Mouse (Mus musculus) stomach, embryonic 14.5 days (tissue): ENCODE data around the gene Ralgps1. TPM values are rescaled to one million over a fixed set of nuclear protein-coding genes. Genes with fewer than 3 reads are reported as not detected.

Experiments
- ATAC-seq: fragments of 200-750 bp; cut with Nextera tagmentation; 2 replicates; pipeline ENCODE4 v1.8.0; 2017; ENCODE audit warnings: low read depth, moderate TSS enrichment; ENCODE audit not compliant: insufficient number of reproducible peaks, insufficient read depth, low FRiP score
- H3K27ac ChIP-seq: fragments of 300-500 bp; sonication (generic); 2 replicates; pipeline ENCODE4 v1.5.1; 2014; ENCODE audit warnings: mild to moderate bottlenecking, low read length, moderate library complexity, mixed read lengths
- H3K27me3 ChIP-seq: fragments of 300-500 bp; sonication (generic); 2 replicates; pipeline ENCODE4 v1.6.1; 2014; ENCODE audit warnings: low read length, control low read depth, mixed read lengths; ENCODE audit not compliant: control insufficient read depth, insufficient read depth
- H3K36me3 ChIP-seq: fragments of 300-500 bp; sonication (generic); 2 replicates; pipeline ENCODE4 v1.6.1; 2014; ENCODE audit warnings: mild to moderate bottlenecking, control low read depth, low read length, moderate library complexity, mixed read lengths; ENCODE audit not compliant: control insufficient read depth, insufficient read depth
- H3K4me1 ChIP-seq: fragments of 300-500 bp; sonication (generic); 2 replicates; pipeline ENCODE4 v1.6.1; 2014; ENCODE audit warnings: low read length, control low read depth, mixed read lengths; ENCODE audit not compliant: control insufficient read depth, insufficient read depth
- H3K4me2 ChIP-seq: fragments of 300-500 bp; sonication (generic); replicated peaks from 2 replicates; pipeline ENCODE4 v1.6.1; 2014; ENCODE audit warnings: low read depth, low read length, control low read depth
- H3K4me3 ChIP-seq: fragments of 300-500 bp; sonication (generic); 2 replicates; pipeline ENCODE4 v1.5.1; 2014; ENCODE audit warnings: low read depth, low read length, control low read depth
- H3K9ac ChIP-seq: fragments of 300-500 bp; sonication (generic); replicated peaks from 2 replicates; pipeline ENCODE4 v1.6.1; 2014; ENCODE audit warnings: low read depth, mild to moderate bottlenecking, control low read depth, low read length, moderate library complexity, mixed read lengths
- H3K9me3 ChIP-seq: fragments of 300-500 bp; sonication (generic); 2 replicates; pipeline ENCODE4 v1.6.1; 2016; ENCODE audit warnings: low read depth, low read length, control low read depth; ENCODE audit not compliant: control insufficient read depth
- WGBS: fragments of 180-500 bp; shearing (Covaris S2); extraction: QIAGEN DNeasy Blood & Tissue Kit; methylation state at CpG from one replicate; pipeline ENCODE4 v1.1.7; 2014; 5-methylcytosine and 5-hydroxymethylcytosine counted together
- polyA plus RNA-seq: library from polyadenylated mRNA; unstranded; fragments of >200 nt; fragmentation: Nextera tagmentation; extraction: Ambion mirVana; gene quantifications from 2 replicates; pipeline ENCODE4 v1.2.1, GENCODE M21; 2014

Ralgps1 gene
- polyA plus RNA-seq, 1 experiment from 2014 or later = 12.4 TPM

DNA sequence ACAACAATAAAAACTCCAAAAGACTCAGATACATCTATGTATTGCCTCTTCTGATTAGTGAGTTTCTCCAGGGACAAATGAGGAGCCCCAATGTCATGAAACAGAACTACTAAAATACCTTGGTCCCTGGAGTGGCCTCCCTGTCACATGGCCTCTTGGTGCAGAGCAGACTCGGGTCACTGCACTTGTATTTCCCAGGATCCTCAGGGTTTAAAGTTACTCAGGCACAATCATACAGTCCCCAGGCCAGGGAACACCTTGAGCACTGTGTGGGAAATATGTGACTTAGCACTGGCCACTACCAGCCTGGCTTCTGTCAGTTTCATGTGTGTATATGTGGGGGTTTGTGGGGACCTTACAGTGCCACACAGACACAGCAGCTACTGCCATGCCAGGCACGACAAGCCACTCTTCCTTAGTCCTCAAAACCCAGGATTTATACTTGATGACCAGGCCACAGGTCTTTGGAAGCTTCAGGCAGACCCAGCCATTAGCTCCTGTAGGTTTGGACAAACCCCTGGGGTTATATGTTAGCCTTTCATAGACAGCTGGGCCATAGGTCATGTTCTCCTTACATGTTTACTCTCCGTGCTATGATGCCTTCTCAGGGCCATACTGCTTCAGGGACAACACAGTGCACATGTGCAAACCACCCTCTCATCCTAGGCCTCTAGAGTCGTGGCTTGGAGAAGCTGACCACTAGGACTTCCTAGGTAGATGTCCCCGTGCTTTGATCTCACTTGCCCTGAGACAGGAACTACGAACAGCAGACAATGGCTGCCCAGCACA is 138.3 kb downstream of the Ralgps1 start:
- Histone ChIP-seq H3K9ac (no peak overlapping the region), H3K36me3 (peaks cover 17% of the 10 kb centered on the region), H3K9me3 (no peaks in the 10 kb centered on the region), H3K4me1 (peaks cover 4% of the 10 kb centered on the region; the same call in 1 of the 2 replicates), H3K27ac (no peak overlapping the region), H3K4me2 (no peak overlapping the region), H3K27me3 (no peaks in the 10 kb centered on the region), H3K4me3 (no peak overlapping the region)
- ATAC-seq = no peak
- 75% methylated on average over 6 of the region's 6 CpGs for WGBS

DNA sequence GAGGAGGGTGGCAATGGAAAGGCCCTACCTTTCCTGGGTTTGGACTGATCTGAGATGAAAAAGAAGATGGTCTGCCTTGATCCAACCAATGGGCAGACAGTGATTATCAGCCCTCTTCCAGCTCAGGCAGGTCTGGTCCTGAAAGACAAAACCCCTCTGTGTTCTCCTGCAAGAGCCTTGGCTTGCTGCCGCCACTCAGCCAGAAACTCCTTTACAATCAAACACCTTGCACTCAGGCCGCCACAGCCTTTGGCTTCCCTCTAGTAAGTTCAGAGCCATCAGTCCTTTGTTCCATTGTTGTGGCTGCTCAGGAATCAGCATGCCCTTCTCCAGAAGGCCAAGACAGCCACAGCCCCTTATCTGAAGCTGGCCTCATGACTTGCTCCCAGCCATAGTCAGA is 139.5 kb downstream of the Ralgps1 start:
- Histone ChIP-seq H3K9ac (no peak overlapping the region), H3K4me1 (peaks cover 11% of the 10 kb centered on the region; the same call in 1 of the 2 replicates), H3K4me2 (no peak overlapping the region), H3K4me3 (no peak overlapping the region), H3K9me3 (no peaks in the 10 kb centered on the region), H3K27ac (no peak overlapping the region), H3K36me3 (peaks cover 8% of the 10 kb centered on the region), H3K27me3 (no peaks in the 10 kb centered on the region)
- no peak for ATAC-seq
- 73% methylated on average over 2 of the region's 2 CpGs for WGBS

DNA sequence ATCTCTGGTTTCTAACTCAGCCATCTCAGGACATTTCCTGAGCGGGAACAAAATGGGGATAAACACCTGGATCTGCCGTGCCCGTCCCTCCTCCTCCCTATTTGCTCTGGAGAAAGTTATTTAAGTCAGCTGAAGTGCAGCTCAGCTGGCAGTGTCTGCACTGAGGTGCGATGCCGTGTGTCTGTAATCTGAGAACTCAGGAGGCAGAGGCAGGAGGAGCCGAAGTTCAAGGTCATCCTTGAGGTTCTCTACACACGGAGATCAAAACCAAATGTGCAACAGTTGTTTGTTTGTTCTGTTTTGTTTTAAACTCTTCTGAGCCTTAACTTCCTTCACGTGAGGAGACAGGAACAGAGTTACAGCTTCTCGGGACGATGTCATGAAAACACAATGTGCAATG is 140.6 kb downstream of the Ralgps1 start:
- Histone ChIP-seq H3K36me3 (peaks cover 7% of the 10 kb centered on the region), H3K4me1 (peaks cover 7% of the 10 kb centered on the region; the same call in 1 of the 2 replicates), H3K27ac (no peak overlapping the region), H3K27me3 (no peaks in the 10 kb centered on the region), H3K9ac (no peak overlapping the region), H3K4me3 (no peak overlapping the region), H3K9me3 (no peaks in the 10 kb centered on the region), H3K4me2 (no peak overlapping the region)
- 70% methylated on average over 10 of the region's 10 CpGs for WGBS
- no peak for ATAC-seq

DNA sequence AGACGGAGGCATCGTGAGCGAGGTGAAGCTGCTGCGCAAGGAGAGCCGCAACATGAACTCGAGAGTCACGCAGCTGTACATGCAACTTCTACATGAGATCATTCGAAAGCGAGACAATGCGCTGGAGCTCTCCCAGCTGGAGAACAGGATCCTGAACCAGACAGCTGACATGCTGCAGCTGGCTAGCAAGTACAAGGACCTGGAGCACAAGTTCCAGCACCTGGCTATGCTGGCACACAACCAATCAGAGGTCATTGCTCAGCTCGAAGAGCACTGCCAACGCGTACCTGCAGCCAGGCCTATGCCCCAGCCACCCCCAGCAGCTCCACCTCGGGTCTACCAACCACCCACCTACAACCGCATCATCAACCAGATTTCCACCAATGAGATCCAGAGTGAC is 142.7 kb downstream of the Ralgps1 start:
- no peak overlapping the region for H3K4me3 ChIP-seq
- 0 out of 2 replicates have a peak, but pooled peaks cover 10% of the 10 kb centered on the region for H3K4me1 ChIP-seq
- H3K9me3 ChIP-seq = no peaks in the 10 kb centered on the region
- no peak overlapping the region for H3K27ac ChIP-seq
- no peak for ATAC-seq
- H3K9ac ChIP-seq = no peak overlapping the region
- no peak overlapping the region for H3K4me2 ChIP-seq
- H3K36me3 ChIP-seq = peaks cover 7% of the 10 kb centered on the region
- H3K27me3 ChIP-seq = no peaks in the 10 kb centered on the region
- 73% methylated on average over 15 of the region's 15 CpGs for WGBS

DNA sequence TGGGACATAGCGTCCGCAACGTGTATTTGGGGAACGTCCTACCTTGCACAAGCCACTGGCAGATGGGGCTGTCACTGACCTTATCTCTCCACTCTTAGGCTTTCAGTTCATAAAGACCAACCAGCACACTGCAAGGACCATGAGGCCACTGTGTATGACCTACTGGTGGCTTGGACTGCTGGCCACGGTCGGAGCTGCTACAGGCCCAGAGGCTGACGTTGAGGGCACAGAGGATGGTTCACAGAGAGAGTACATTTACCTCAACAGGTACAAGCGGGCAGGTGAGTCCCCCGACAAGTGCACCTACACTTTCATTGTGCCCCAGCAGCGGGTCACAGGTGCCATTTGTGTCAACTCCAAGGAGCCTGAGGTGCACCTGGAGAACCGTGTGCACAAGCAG is 143.2 kb downstream of the Ralgps1 start:
- H3K9ac ChIP-seq = no peak overlapping the region
- no peaks in the 10 kb centered on the region for H3K9me3 ChIP-seq
- H3K4me2 ChIP-seq = no peak overlapping the region
- no peak for ATAC-seq
- H3K4me3 ChIP-seq = no peak overlapping the region
- peaks cover 7% of the 10 kb centered on the region for H3K36me3 ChIP-seq
- WGBS = 89% methylated on average over 11 of the region's 11 CpGs
- no peak overlapping the region for H3K27ac ChIP-seq
- 0 out of 2 replicates have a peak, but pooled peaks cover 10% of the 10 kb centered on the region for H3K4me1 ChIP-seq
- H3K27me3 ChIP-seq = no peaks in the 10 kb centered on the region

DNA sequence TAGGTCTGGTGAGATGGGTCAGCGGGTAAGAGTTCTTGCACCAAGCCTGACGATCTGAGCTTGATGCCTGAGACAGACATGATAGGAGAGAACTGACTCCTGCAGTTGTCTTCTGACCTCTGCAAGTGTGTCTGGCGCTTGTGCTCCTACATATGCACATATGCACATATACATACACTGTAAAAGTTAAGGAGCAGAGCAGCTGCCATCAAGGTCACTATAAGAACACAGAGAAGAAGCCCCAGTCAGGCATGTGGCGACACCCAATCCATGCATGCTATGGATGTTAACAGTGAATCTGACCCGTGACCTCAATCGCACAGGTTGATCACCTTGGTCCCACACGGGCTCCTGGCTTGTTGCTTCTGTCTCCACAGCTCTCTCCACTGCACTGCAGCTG is 145.4 kb downstream of the Ralgps1 start:
- 89% methylated on average over 7 of the region's 7 CpGs for WGBS
- Histone ChIP-seq H3K4me1 (0 out of 2 replicates have a peak, but pooled peaks cover 10% of the 10 kb centered on the region), H3K9ac (no peak overlapping the region)

DNA sequence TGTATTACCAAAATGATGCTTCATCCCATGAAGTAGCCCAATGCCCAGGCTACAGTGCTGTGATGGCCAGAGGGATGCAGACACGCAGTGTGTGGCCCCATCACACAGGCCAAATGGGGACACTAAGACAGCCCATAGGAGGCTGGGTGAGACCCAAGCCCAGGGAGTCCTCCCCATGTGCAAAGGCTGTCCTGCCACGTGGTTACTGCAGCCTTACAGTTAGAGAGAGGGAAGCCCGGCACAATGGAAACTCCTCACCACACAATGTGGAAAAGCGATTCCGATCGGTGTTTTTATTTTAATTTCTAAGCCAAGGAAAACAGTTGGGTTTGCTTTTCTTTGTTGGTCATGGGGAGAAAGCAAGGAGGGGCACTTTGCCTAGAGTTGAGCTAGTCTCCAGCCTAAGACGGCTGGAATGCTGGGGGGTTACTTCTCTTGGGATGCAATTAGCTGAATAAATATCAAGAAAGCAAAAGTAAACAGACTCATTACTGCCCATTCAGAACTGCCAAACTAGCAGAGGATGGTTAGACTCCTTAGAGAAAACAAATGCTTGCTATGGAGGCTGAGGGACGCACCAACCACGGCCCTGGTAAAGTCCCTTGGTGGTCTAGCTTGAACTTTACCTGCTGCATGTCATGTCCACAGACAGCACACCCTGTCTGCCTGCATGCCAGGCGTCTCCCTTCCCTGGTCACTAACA is 147.5 kb downstream of the Ralgps1 start:
- ATAC-seq = no peak
- H3K9me3 ChIP-seq = no peaks in the 10 kb centered on the region
- H3K27ac ChIP-seq = no peak overlapping the region
- H3K27me3 ChIP-seq = no peaks in the 10 kb centered on the region
- no peak overlapping the region for H3K9ac ChIP-seq
- no peak overlapping the region for H3K4me2 ChIP-seq
- H3K4me3 ChIP-seq = no peak overlapping the region
- H3K4me1 ChIP-seq = peaks cover 22% of the 10 kb centered on the region; the same call in 1 of the 2 replicates
- peaks cover 3% of the 10 kb centered on the region; the same call in 1 of the 2 replicates for H3K36me3 ChIP-seq
- WGBS = 61% methylated on average over 10 of the region's 10 CpGs

More for the DNA sequence above, 145.4 kb downstream of the Ralgps1 start:
- no peaks in the 10 kb centered on the region for H3K27me3 ChIP-seq
- H3K36me3 ChIP-seq = peaks cover 7% of the 10 kb centered on the region
- ATAC-seq = no peak
- H3K27ac ChIP-seq = no peak overlapping the region
- H3K4me3 ChIP-seq = no peak overlapping the region
- no peak overlapping the region for H3K4me2 ChIP-seq
- no peaks in the 10 kb centered on the region for H3K9me3 ChIP-seq

DNA sequence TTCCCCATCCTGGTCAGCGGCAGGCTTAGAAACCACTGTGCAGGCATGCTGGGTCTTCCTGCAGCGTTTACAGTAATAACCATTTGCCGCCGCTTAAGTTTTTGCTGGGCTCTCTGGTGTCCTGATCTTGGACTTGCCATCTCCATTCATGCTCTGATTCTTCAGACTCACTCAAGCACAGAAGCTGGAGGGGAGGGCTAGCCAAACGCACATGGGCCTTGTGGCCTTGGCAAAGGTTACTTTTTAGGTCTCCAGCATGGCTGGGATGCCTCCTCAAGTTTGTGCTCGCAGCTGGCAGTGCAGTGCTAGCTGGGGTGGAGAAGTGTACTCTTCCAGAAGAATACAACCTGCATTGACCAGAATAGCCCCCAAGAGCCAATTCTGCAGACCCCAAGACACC is 148.8 kb downstream of the Ralgps1 start:
- Histone ChIP-seq H3K4me2 (no peak overlapping the region), H3K4me3 (no peak overlapping the region), H3K9me3 (no peaks in the 10 kb centered on the region), H3K4me1 (peaks cover 26% of the 10 kb centered on the region; the same call in 1 of the 2 replicates), H3K36me3 (no peaks in the 10 kb centered on the region), H3K27ac (no peak overlapping the region), H3K27me3 (no peaks in the 10 kb centered on the region), H3K9ac (no peak overlapping the region)
- no peak for ATAC-seq
- 82% methylated on average over 6 of the region's 6 CpGs for WGBS
